Mouse (Mus musculus) ES-E14 (cell line): ENCODE measurements at regions not wholly inside any gene's neighbourhood (a gene's known extent, or its start where the extent isn't known, plus 50 kb on each side); places are given as distances from the start of the nearest gene placed in this dataset.

Experiments used
- DNase-seq: peaks from one replicate; pipeline ENCODE4 v3.0.0-alpha.2; 2013; ENCODE audit warnings: low read depth, low spot score
- H3K27ac ChIP-seq: 2 replicates; pipeline ENCODE4 v1.5.1; 2012; ENCODE audit warnings: low read depth, mild to moderate bottlenecking, low read length, moderate library complexity, mixed read lengths; ENCODE audit not compliant: poor library complexity, insufficient read depth, severe bottlenecking
- H3K36me3 ChIP-seq: 2 replicates; pipeline ENCODE4 v1.6.1; 2012; ENCODE audit warnings: mild to moderate bottlenecking, low read length, moderate library complexity, mixed read lengths; ENCODE audit not compliant: control insufficient read depth, poor library complexity, insufficient read depth, severe bottlenecking
- H3K4me1 ChIP-seq, 2 experiments: fragments of 150-350 bp in 1 of 2; sonication (generic) in 1 of 2; 2 replicates each; pipeline ENCODE4 v1.6.1; 2012; ENCODE audit warnings: low read length in 2 of 2, mild to moderate bottlenecking in 1 of 2, mixed read lengths in 1 of 2; ENCODE audit not compliant: control insufficient read depth in 2 of 2, insufficient read depth in 2 of 2, poor library complexity in 1 of 2
- H3K4me3 ChIP-seq, 2 experiments: fragments of 150-350 bp in 1 of 2; sonication (generic) in 1 of 2; 2 replicates each; pipeline ENCODE4 v1.5.1; 2012; ENCODE audit warnings: low read length in 2 of 2, low read depth in 1 of 2, mild to moderate bottlenecking in 1 of 2, mixed read lengths in 1 of 2; ENCODE audit not compliant: insufficient read depth in 1 of 2, poor library complexity in 1 of 2, severe bottlenecking in 1 of 2
- H3K9ac ChIP-seq: 2 replicates; pipeline ENCODE4 v1.6.1; 2012; ENCODE audit warnings: low read depth, mild to moderate bottlenecking, low read length, mixed read lengths; ENCODE audit not compliant: poor library complexity, insufficient read depth, severe bottlenecking
- H3K9me3 ChIP-seq: fragments of 150-350 bp; sonication (generic); 2 replicates; pipeline ENCODE4 v1.6.1; 2012; ENCODE audit warnings: low read depth, mild to moderate bottlenecking, low read length; ENCODE audit not compliant: control insufficient read depth, insufficient read depth
- CHD2 ChIP-seq: IDR thresholded peaks from 2 replicates; pipeline ENCODE4 v1.6.1; 2014; ENCODE audit warnings: mild to moderate bottlenecking, low read depth, low read length, inconsistent platforms
- HCFC1 ChIP-seq: IDR thresholded peaks from 2 replicates; pipeline ENCODE4 v1.6.1; 2012; ENCODE audit warnings: low read length, inconsistent platforms, borderline replicate concordance; ENCODE audit not compliant: insufficient read depth
- MAFK ChIP-seq: IDR thresholded peaks from 2 replicates; pipeline ENCODE4 v1.6.1; 2014; ENCODE audit warnings: mild to moderate bottlenecking, low read depth, low read length, inconsistent platforms; ENCODE audit not compliant: insufficient read depth
- ZC3H11A ChIP-seq: IDR thresholded peaks from 2 replicates; pipeline ENCODE4 v1.6.1; 2012; ENCODE audit warnings: low read depth, mild to moderate bottlenecking, inconsistent platforms, low read length, borderline replicate concordance
- ZNF384 ChIP-seq: IDR thresholded peaks from 2 replicates; pipeline ENCODE4 v1.6.1; 2012; ENCODE audit warnings: low read depth, low read length, inconsistent platforms
- in situ Hi-C, 2 experiments: fragments of 600-800 bp; cut with MboI; formaldehyde crosslinking; loops; one replicate each; pipeline ENCODE4 v1.15.1; 2025; ENCODE audit warnings: low sequenced_read_pairs in 2 of 2, inconsistent platforms in 1 of 2; ENCODE audit not compliant: unreplicated experiment in 2 of 2

GRCm38 (mm10) chr6:82824684-82825083, 50.4 kb upstream of the Hk2 start:
- Histone ChIP-seq H3K9me3 (no peaks in the 10 kb centered on the region), H3K4me1 (0 out of 4 replicates have a peak, but pooled peaks cover 0 to 2% of the 10 kb centered on the region in 2 experiments), H3K36me3 (no peaks in the 10 kb centered on the region), H3K9ac (no peak overlapping the region), H3K27ac (no peak overlapping the region), H3K4me3 (no peak overlapping the region)
- no peak for TF ChIP-seq HCFC1
- in situ Hi-C loops = no loop called here
- no peak for DNase-seq

GRCm38 (mm10) chr6:82824240-82824639, 50.0 kb upstream of the Hk2 start:
- no peak overlapping the region for H3K27ac ChIP-seq
- TF ChIP-seq ZNF384 (no peak), ZC3H11A (no peak), HCFC1 (no peak), MAFK (no peak), CHD2 (no peak)
- H3K4me3 ChIP-seq = no peak overlapping the region
- no peaks in the 10 kb centered on the region for H3K36me3 ChIP-seq
- no peak for DNase-seq
- H3K4me1 ChIP-seq = 0 out of 4 replicates have a peak, but pooled peaks cover 0 to 2% of the 10 kb centered on the region in 2 experiments
- no peak overlapping the region for H3K9ac ChIP-seq
- in situ Hi-C loops = no loop called here
- H3K9me3 ChIP-seq = no peaks in the 10 kb centered on the region
